Mouse (Mus musculus) thymus, postnatal 4 days (tissue): ENCODE measurements around the gene Klrb1.

ENCODE experiments used
- DNase-seq: peaks from one replicate; pipeline ENCODE4 v3.0.0; 2021

Gene Klrb1

DNA sequence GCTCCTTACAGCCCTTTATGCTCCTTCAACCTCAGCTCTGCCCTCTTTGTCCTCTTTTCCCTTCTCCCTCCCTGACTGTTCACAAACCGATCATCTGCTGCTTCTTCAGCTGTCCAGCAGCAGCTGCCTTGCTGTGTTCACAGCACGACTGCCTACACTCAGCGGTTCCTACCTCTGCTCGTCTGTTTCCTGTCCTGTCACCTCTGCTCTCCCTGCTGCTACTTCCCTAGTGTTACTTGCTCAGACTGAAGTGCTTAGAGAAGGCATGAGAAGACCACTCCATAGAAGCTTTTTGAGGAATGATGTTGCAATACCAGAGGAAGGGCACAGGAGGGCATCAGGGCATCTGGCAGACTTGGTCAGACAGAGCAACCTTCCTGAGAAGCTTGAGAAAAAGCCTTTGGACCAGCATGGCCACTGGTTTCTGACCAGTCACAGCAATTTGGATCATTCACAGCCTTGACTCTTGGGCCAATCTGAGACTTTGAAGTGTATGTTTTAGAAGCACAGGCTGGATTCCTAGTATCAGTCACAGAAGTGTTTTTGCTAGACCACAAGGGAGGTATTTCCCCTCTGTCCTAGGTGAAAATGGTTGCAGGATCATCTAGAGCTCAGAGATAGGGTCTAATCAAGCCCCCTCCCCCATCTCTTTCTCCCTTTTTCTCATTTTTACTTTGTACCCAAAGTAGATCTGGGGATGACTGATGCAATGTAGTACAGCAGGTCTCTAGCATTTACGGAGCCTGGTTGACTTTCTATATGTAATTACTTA lies 11.2 kb upstream of the Klrb1 start:
- DNase-seq: no peak

DNA sequence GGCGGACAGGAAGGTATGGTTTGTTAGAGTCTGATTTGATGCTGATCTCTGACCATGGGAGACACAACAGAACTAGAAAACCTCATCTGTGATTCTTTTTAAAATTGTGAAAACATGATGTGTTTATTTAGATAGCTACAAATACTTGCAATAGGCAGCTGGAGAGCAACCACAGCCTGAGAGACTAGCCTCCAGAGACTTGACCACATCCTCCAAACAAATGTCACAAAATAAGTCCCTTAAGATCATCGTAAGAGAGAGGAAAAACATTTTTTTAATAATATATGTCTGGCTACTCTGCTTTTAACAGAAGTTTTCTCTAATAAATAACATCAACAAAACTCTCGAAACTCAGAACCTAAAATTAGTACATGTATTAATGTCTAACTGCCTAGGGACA lies 9.2 kb upstream of the Klrb1 start:
- DNase-seq: no peak

DNA sequence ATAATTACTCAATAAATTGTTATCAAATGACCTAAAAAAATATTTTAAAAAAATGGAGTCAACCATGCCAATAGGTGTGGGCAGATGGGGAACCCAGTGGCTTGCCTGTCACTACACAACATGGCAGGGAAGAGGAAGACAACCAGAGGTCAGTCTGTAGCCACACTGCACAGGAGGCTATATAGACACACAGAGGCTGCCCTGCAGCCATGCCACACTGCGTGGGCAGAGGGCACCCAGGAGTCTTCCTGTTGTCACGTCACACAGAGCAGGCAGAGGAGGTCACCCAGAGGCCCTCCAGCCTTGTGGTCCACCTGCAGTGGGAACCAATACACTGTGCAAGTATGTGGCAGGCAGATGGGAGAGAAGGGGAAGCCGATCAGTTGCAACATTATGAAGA lies 21.2 kb downstream of the Klrb1 start:
- no peak for DNase-seq

DNA sequence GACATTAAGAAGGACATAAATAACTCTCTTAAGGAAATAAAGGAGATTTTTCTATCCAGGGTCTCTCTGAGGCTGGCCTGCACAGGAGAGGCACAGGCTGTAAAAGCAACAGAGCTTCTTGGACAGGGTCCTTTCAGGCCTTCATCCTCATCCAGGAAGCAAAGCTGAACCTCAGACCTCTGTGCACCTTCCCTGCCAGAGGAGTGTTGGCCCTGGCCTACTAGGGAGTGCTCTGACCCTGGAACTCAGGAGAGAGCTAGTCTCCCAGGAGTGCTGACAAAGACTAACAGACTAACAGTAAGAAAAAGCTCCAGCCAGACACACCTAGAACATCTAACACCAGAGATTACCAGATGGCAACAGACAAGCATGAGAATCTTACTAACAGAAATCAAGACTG lies 43.3 kb downstream of the Klrb1 start:
- no peak for DNase-seq

DNA sequence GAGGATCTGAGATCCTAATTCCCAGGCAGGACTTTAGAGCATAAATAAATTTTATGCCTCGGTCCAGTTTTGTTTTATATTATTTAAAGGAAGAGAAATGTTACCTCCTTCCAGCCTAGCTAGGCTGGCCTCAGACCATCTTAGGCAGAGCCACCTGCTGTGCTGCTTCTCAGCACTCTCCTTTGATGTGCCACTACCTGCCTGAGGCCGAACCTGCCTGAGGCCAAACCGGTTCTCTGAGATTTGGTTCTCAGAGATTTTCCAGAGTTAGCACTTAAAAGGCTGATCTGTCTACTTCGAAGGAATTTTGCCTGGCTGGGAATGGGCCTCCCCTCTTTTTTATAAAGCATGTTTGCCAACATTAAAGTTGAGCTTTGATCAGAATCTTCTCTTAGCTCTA lies 52.9 kb downstream of the Klrb1 start:
- DNase-seq: no peak

DNA sequence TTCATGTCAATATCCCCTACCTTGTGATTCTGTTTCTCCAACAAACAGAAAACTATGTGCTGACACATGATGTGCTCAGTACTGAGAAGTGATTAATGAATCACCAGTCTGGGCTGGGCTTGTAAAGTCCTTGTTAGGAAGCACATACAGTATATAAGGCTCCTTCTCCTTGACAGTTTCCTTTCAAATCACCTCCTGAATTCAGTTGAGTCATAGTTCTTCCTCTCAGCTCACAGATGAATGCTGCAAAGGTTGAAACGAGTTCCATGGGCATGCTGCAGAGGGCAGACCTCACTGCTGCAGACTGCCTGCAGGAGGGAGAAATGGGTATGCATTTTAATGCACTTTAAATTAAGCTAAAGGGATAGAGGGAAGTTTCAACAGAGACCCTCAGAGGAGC lies 60.7 kb downstream of the Klrb1 start, which contains the start of gene Clec2h:
Gene Clec2h (plus strand): TSS at position 180 of the 400 bp plus-strand sequence.
- no peak for DNase-seq

DNA sequence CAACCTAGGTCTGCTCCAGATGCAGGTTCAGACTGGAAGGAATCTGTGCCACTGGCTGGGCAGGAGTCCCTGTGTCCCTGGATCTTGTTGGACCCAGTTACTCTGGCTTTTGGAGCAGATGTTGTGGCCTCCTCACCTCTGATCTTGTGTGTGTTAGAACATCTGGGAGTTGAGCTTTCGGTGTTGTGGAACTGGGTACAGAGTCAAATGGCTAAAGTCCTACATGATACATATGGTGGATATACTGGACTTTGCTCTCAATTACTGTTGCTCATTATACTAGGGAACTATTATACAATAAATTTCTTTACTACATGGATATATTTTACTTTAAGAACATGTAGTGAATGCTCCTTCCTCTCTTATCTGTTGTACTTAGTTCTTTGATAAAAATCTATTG lies 61.6 kb downstream of the Klrb1 start:
- DNase-seq: no peak
